Mouse (Mus musculus) limb, embryonic 11.5 days (tissue): ENCODE measurements around the gene Rap1a. TPM values are rescaled to one million over a fixed set of nuclear protein-coding genes. Genes with fewer than 3 reads are reported as not detected.

Experiments
- ATAC-seq: fragments of 200-750 bp; cut with Nextera tagmentation; 2 replicates; pipeline ENCODE4 v1.8.0; 2017; ENCODE audit warnings: low read depth; ENCODE audit not compliant: insufficient number of reproducible peaks, low FRiP score, low TSS enrichment
- DNase-seq: peaks from one replicate; pipeline ENCODE4 v3.0.0-alpha.2; 2015; ENCODE audit warnings: low spot score
- H3K27ac ChIP-seq: fragments of 300-500 bp; sonication (generic); replicated peaks from 2 replicates; pipeline ENCODE4 v1.5.1; 2014; ENCODE audit warnings: low read depth, mild to moderate bottlenecking, low read length
- H3K27me3 ChIP-seq: fragments of 300-500 bp; sonication (generic); 2 replicates; pipeline ENCODE4 v1.6.1; 2014; ENCODE audit warnings: mild to moderate bottlenecking, low read length, mixed read lengths; ENCODE audit not compliant: control insufficient read depth, insufficient read depth
- H3K36me3 ChIP-seq: fragments of 300-500 bp; sonication (generic); 2 replicates; pipeline ENCODE4 v1.6.1; 2014; ENCODE audit warnings: mild to moderate bottlenecking, low read length, moderate library complexity, mixed read lengths; ENCODE audit not compliant: control insufficient read depth, insufficient read depth
- H3K4me1 ChIP-seq: fragments of 300-500 bp; sonication (generic); 2 replicates; pipeline ENCODE4 v1.6.1; 2014; ENCODE audit warnings: low read length, mixed read lengths; ENCODE audit not compliant: control insufficient read depth, insufficient read depth
- H3K4me2 ChIP-seq: fragments of 300-500 bp; sonication (generic); 2 replicates; pipeline ENCODE4 v1.6.1; 2014; ENCODE audit warnings: low read depth, mild to moderate bottlenecking, moderate library complexity; ENCODE audit not compliant: severe bottlenecking
- H3K4me3 ChIP-seq: fragments of 300-500 bp; sonication (generic); 2 replicates; pipeline ENCODE4 v1.5.1; 2014; ENCODE audit warnings: low read depth, low read length
- H3K9ac ChIP-seq: fragments of 300-500 bp; sonication (generic); 2 replicates; pipeline ENCODE4 v1.6.1; 2014; ENCODE audit warnings: mild to moderate bottlenecking, low read length
- H3K9me3 ChIP-seq: fragments of 300-500 bp; sonication (generic); 2 replicates; pipeline ENCODE4 v1.6.1; 2016; ENCODE audit warnings: low read length; ENCODE audit not compliant: control insufficient read depth
- WGBS: fragments of 180-500 bp; shearing (Covaris S2); extraction: QIAGEN DNeasy Blood & Tissue Kit; methylation state at CpG from one replicate; pipeline ENCODE4 v1.1.7; 2014; 5-methylcytosine and 5-hydroxymethylcytosine counted together
- polyA plus RNA-seq: library from polyadenylated mRNA; unstranded; fragments of >200 nt; fragmentation: Nextera tagmentation; extraction: Ambion mirVana; gene quantifications from 2 replicates; pipeline ENCODE4 v1.2.1, GENCODE M21; 2014

The Rap1a gene
- polyA plus RNA-seq, 1 experiment from 2014 or later, result 78.5 TPM

DNA sequence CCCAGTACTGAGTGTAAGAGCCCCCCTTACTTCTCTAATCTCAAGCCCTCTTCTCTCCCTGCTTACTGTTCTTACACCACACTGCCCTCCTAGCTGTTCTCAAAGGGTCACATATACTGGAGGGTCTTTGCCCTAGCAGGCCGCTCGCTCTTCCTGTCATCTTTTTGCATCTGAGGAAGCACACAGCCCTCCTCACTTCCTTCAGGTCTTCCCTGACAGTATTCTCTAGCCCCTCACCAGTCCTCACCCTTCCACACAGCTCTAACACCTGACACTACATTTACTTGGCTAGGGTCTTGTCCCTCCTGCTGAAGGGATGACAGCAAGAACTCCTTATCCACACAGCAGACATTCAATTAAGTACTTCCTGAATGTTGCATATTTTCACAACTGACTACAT is 2.4 kb downstream of the Rap1a start:
- no peak overlapping the region for H3K4me2 ChIP-seq
- no peak overlapping the region for H3K27ac ChIP-seq
- H3K36me3 ChIP-seq, result no peaks in the 10 kb centered on the region
- ATAC-seq (no peak), DNase-seq (no peak)
- no peak overlapping the region for H3K9ac ChIP-seq
- H3K27me3 ChIP-seq, result no peaks in the 10 kb centered on the region
- no peaks in the 10 kb centered on the region for H3K9me3 ChIP-seq
- 94% methylated on average over 2 of the region's 2 CpGs for WGBS
- H3K4me3 ChIP-seq, result no peak overlapping the region
- H3K4me1 ChIP-seq, result peaks cover 13% of the 10 kb centered on the region; the same call in 1 of the 2 replicates

DNA sequence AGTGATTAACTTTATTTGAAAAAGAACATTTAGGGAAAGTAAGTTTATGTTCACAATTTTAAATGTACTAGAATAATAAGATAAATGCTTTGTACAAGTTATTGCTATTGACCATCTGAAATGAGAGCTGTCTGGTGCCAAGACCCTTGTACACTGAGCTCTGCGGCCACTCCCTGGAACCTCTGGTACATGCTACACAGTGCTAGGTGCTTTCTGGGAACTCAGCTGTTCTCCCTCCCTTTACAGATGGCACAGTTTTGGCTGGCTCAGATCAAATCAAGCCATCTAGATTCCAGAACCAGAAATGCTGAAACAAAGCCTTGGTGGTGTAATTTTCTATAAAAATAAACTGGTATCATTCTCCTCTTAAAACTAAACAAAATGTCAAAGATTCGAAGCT is 3.7 kb downstream of the Rap1a start:
- H3K4me2 ChIP-seq, result no peak overlapping the region
- H3K4me3 ChIP-seq, result no peak overlapping the region
- H3K27me3 ChIP-seq, result no peaks in the 10 kb centered on the region
- no peak overlapping the region for H3K27ac ChIP-seq
- H3K4me1 ChIP-seq, result peaks cover 13% of the 10 kb centered on the region; the same call in 1 of the 2 replicates
- WGBS, result 83% methylated on average over 2 of the region's 2 CpGs
- no peak for ATAC-seq
- H3K9ac ChIP-seq, result no peak overlapping the region
- H3K9me3 ChIP-seq, result no peaks in the 10 kb centered on the region
- no peaks in the 10 kb centered on the region for H3K36me3 ChIP-seq
- no peak for DNase-seq

DNA sequence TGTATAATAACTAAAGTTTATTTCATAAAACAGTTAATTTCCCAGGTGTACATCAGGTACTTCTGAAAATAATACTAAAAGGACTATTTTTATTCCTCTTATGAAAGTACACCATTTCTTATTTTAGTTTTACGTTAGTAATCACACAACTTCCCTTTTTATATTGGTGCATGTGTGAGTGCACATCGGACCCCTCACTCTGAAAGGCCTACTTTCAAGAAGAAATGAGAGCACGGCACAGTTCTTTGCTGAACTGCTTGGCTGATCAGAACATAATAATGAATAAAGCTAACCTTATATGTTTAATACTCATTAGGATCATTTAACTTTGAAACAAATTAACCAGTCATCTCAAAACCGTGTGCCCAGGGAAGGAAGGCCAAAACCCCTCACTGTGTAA is 4.4 kb downstream of the Rap1a start:
- Histone ChIP-seq H3K9ac (no peak overlapping the region), H3K9me3 (no peaks in the 10 kb centered on the region), H3K36me3 (no peaks in the 10 kb centered on the region), H3K4me3 (no peak overlapping the region), H3K4me2 (no peak overlapping the region), H3K4me1 (peaks cover 13% of the 10 kb centered on the region; the same call in 1 of the 2 replicates), H3K27ac (no peak overlapping the region), H3K27me3 (no peaks in the 10 kb centered on the region)
- WGBS, result 89% methylated on average over 4 of the region's 4 CpGs
- DNase-seq (no peak), ATAC-seq (no peak)

DNA sequence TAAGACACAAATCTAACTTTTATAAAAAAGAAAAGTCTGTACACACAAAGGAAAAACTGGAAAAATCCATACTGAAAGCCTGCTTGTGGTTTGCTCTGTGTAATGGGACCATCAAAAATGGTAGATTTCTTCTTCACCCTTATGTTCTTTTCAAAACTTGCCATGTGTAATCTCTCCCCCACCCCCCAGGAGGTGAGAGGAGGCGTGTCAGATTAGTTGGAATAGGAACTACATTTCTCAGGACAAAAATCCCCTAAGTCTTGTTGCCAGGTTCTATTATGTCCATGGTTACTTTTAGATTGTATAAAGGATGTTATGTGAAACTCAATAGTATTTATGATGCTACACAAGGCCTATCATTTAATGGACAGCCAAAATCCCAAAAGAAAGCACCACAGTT is 6.8 kb downstream of the Rap1a start:
- Histone ChIP-seq H3K36me3 (0 out of 2 replicates have a peak, but pooled peaks cover 2% of the 10 kb centered on the region), H3K4me3 (no peak overlapping the region), H3K9me3 (no peaks in the 10 kb centered on the region), H3K4me2 (no peak overlapping the region), H3K27ac (no peak overlapping the region), H3K4me1 (peaks cover 9% of the 10 kb centered on the region; the same call in 1 of the 2 replicates), H3K9ac (no peak overlapping the region), H3K27me3 (no peaks in the 10 kb centered on the region)
- DNase-seq (no peak), ATAC-seq (no peak)
- 79% methylated on average over 1 of the region's 1 CpGs for WGBS

DNA sequence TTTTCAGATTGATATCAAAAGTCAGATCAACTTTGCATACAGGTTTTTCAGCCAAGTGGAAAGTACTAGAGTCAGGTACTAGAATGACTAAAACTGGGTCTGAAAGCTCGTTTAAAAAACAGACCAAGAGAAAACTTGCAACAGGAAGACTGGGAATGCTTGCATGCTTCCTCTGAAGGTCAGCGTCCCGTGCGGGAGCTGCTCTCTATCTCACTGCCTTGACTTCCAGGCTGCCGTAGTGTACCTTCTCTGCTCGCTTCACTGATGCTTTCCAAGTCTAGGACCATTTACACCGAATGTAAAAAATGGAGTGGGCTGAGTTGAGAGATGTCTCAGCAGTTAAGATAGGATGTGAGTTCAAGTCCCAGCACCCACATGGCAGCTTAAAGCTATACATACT is 8.8 kb downstream of the Rap1a start:
- H3K27me3 ChIP-seq, result no peaks in the 10 kb centered on the region
- no peaks in the 10 kb centered on the region for H3K4me1 ChIP-seq
- H3K4me3 ChIP-seq, result no peak overlapping the region
- DNase-seq (no peak), ATAC-seq (no peak)
- no peak overlapping the region for H3K9ac ChIP-seq
- peaks cover 4% of the 10 kb centered on the region; the same call in 1 of the 2 replicates for H3K36me3 ChIP-seq
- H3K9me3 ChIP-seq, result no peaks in the 10 kb centered on the region; the same call in 1 of the 2 replicates
- no peak overlapping the region for H3K27ac ChIP-seq
- H3K4me2 ChIP-seq, result no peak overlapping the region
- 91% methylated on average over 7 of the region's 7 CpGs for WGBS

DNA sequence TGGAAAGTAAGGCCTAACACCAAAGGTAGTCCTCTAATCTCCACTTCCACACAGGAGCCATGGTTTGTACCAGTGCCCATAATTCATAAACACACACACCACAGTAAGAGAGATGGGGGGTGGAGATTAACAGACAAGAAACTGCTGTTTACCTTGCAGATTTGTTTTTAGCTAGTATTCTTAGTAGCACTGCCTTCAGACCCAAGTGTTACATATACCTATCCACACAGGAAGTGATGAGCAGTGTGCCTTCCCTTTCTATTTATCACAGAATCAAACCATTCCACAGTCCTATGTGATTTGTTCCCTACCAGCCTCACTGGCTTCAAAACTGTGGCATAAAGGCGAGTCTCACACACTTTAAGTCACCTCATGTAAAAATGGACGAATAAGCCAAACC is 10.0 kb downstream of the Rap1a start:
- Histone ChIP-seq H3K9ac (no peak overlapping the region), H3K4me2 (no peak overlapping the region), H3K27me3 (no peaks in the 10 kb centered on the region), H3K36me3 (peaks cover 4% of the 10 kb centered on the region; the same call in 1 of the 2 replicates), H3K4me3 (no peak overlapping the region), H3K4me1 (no peaks in the 10 kb centered on the region), H3K27ac (no peak overlapping the region), H3K9me3 (no peaks in the 10 kb centered on the region; the same call in 1 of the 2 replicates)
- WGBS, result 91% methylated on average over 2 of the region's 2 CpGs
- DNase-seq, result no peak
- ATAC-seq, result no peak

DNA sequence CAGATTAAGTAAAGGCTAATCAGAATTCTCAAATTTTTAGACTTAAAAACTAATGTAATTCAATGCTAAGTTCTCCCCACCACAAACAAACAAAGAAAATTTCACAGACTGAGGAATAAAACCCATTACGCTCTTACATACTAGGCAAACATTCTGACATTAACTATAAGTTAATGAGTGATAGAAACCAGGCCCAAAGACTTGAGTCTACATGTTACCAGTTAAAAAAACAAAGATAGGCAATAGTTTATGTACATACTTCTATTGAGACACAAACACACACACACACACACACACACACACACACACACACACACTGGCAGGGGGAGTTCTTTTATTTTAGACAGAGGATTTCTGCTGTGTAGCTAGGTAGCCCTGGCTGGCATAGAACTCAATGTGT is 10.8 kb downstream of the Rap1a start:
- Histone ChIP-seq H3K27me3 (no peaks in the 10 kb centered on the region), H3K27ac (no peak overlapping the region), H3K9me3 (no peaks in the 10 kb centered on the region; the same call in 1 of the 2 replicates), H3K9ac (no peak overlapping the region), H3K4me3 (no peak overlapping the region), H3K36me3 (peaks cover 4% of the 10 kb centered on the region; the same call in 1 of the 2 replicates), H3K4me2 (no peak overlapping the region), H3K4me1 (no peaks in the 10 kb centered on the region)
- WGBS, result 100% methylated on average over 1 of the region's 1 CpGs
- ATAC-seq (no peak), DNase-seq (no peak)

DNA sequence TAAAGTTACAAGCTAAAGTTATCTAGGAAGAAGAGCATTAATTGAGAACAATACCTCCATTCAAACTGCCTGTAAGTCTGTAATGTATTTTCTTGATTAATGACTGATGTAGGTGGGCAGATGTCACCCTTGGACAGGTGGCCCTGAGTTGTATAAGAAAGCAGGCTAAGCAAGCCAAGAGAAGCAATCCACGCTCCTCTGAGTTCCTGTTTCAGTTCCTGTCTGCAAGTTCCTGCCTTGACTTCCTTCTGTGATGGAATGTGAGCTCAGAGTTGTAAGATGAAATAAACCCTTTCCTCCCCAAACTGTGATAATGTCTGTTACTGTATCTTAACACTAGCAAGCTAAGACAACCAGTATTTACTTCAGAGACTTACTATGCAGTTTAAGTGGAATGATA is 11.4 kb downstream of the Rap1a start:
- no peak for ATAC-seq
- 79% methylated on average over 1 of the region's 1 CpGs for WGBS
- peaks cover 4% of the 10 kb centered on the region; the same call in 1 of the 2 replicates for H3K36me3 ChIP-seq
- H3K27ac ChIP-seq, result no peak overlapping the region
- no peaks in the 10 kb centered on the region for H3K4me1 ChIP-seq
- no peaks in the 10 kb centered on the region for H3K27me3 ChIP-seq
- no peak overlapping the region for H3K4me2 ChIP-seq
- DNase-seq, result no peak
- H3K9me3 ChIP-seq, result no peaks in the 10 kb centered on the region; the same call in 1 of the 2 replicates
- H3K4me3 ChIP-seq, result no peak overlapping the region
- no peak overlapping the region for H3K9ac ChIP-seq

DNA sequence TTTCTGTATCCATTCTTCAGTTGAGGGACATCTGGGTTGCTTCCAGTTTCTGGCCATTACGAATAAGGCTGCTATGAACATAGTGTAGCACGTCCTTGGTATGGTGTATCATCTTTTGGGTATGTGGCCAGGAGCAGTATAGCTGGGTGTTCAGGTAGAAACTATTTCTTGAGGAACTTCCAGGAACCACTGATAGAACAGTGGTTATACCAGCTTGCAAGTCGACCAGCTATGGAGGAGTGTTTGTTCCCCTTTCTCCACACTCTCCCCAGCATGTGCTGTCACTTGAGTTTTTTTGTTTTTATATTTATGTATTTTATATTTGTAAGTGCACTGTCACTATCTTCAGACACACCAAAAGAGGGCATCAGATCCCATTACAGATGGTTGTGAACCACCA is 13.8 kb downstream of the Rap1a start:
- Histone ChIP-seq H3K4me1 (no peaks in the 10 kb centered on the region), H3K36me3 (peaks cover 4% of the 10 kb centered on the region; the same call in 1 of the 2 replicates), H3K4me3 (no peak overlapping the region), H3K9ac (no peak overlapping the region), H3K27ac (no peak overlapping the region), H3K27me3 (no peaks in the 10 kb centered on the region), H3K9me3 (no peaks in the 10 kb centered on the region; the same call in 1 of the 2 replicates), H3K4me2 (no peak overlapping the region)
- ATAC-seq, result no peak
- WGBS, result 89% methylated on average over 3 of the region's 3 CpGs
- DNase-seq, result no peak
